Mouse (Mus musculus) kidney, adult 2 months (tissue): ENCODE measurements around the gene Msi2.

Experiments
- CTCF ChIP-seq: fragments of 200-500 bp; conservative IDR thresholded peaks from 2 replicates; pipeline ENCODE4 v1.5.1; 2011; ENCODE audit warnings: low read depth, mild to moderate bottlenecking, control low read depth, low read length, moderate library complexity, mixed read lengths; ENCODE audit not compliant: insufficient read depth, insufficient read length
- POLR2A ChIP-seq: fragments of 200-500 bp; IDR thresholded peaks from one replicate; pipeline ENCODE4 v1.6.1; 2011; ENCODE audit warnings: low read depth, low read length, control low read depth

DNA sequence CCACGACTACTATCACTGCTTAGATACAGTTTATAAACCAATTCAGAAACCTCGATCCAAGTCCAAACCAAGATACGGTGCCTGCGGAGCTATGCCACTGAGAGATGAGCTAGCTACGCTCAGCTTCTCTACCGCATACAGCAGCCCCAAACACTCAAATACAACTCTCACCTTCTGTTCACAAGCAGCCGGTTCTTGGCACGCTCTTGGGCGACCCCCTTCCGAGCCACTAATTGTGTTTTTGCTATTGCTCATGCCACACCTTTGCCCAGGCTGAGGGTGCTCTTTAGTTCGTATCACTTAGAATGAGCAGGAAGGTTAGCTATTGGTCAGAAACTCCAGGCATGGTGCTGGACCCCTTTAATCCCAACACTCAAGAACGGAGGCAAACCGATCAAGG is 45.1 kb upstream of the Msi2 start:
- TF ChIP-seq POLR2A (no peak), CTCF (no peak)
